Mouse (Mus musculus) liver, adult 2 months (tissue): ENCODE measurements around the gene Sema6d. TPM values are rescaled to one million over a fixed set of nuclear protein-coding genes. Genes with fewer than 3 reads are reported as not detected.

Experiments used
- DNase-seq: peaks from one replicate; pipeline ENCODE4 v3.0.0-alpha.2; 2011; ENCODE audit warnings: low read depth, low spot score; ENCODE audit errors: extremely low read depth
- H3K27ac ChIP-seq: fragments of 200-500 bp; replicated peaks from 2 replicates; pipeline ENCODE4 v1.5.1; 2012; ENCODE audit warnings: low read depth, mild to moderate bottlenecking, control low read depth, inconsistent platforms, low read length; ENCODE audit not compliant: insufficient read depth
- H3K27me3 ChIP-seq: fragments of 200-500 bp; 2 replicates; pipeline ENCODE4 v1.6.1; 2012; ENCODE audit warnings: mild to moderate bottlenecking, moderate library complexity, low read length, inconsistent platforms; ENCODE audit not compliant: control insufficient read depth, insufficient read depth
- H3K36me3 ChIP-seq: fragments of 200-500 bp; 2 replicates; pipeline ENCODE4 v1.6.1; 2012; ENCODE audit warnings: low read length, inconsistent platforms; ENCODE audit not compliant: control insufficient read depth, insufficient read depth
- H3K4me1 ChIP-seq: fragments of 200-500 bp; 2 replicates; pipeline ENCODE4 v1.6.1; 2011; ENCODE audit warnings: low read length; ENCODE audit not compliant: control insufficient read depth, insufficient read depth
- H3K4me3 ChIP-seq: fragments of 200-500 bp; 2 replicates; pipeline ENCODE4 v1.5.1; 2011; ENCODE audit warnings: low read depth, mild to moderate bottlenecking, control low read depth, low read length, moderate library complexity; ENCODE audit not compliant: insufficient read depth
- H3K79me2 ChIP-seq: fragments of 200-500 bp; 2 replicates; pipeline ENCODE4 v1.6.1; 2012; ENCODE audit warnings: inconsistent platforms, mild to moderate bottlenecking, low read length, moderate library complexity; ENCODE audit not compliant: control insufficient read depth, insufficient read depth
- H3K9ac ChIP-seq: fragments of 200-500 bp; 2 replicates; pipeline ENCODE4 v1.6.1; 2012; ENCODE audit warnings: low read depth, mild to moderate bottlenecking, control low read depth, inconsistent platforms, low read length
- CTCF ChIP-seq: fragments of 200-500 bp; IDR thresholded peaks from 2 replicates; pipeline ENCODE4 v1.5.1; 2011; ENCODE audit warnings: low read depth, low read length, control low read depth
- POLR2A ChIP-seq: fragments of 200-500 bp; IDR thresholded peaks from 2 replicates; pipeline ENCODE4 v1.6.1; 2011; ENCODE audit warnings: low read length, control low read depth; ENCODE audit not compliant: insufficient read depth; ENCODE audit errors: extremely low read depth
- WGBS: fragments of 180-500 bp; shearing (Covaris S2); methylation state at CpG from one replicate; pipeline ENCODE4 v1.1.7; 2018; 5-methylcytosine and 5-hydroxymethylcytosine counted together
- polyA plus RNA-seq: library from polyadenylated mRNA; depleted of rRNA; stranded (reverse); fragments of >200 nt; gene quantifications from 2 replicates; pipeline ENCODE4 v1.2.3, GENCODE M21; 2012
- total RNA-seq: library from RNA; depleted of rRNA; stranded (reverse); fragments of >200 nt; gene quantifications from 2 replicates; pipeline ENCODE4 v1.2.3, GENCODE M21; 2014

Sema6d gene
- total and polyA plus RNA-seq, 2 experiments, result 3.9 to 8.5 TPM

GRCm38 (mm10) chr2:124120355-124120754 is 30.6 kb downstream of the Sema6d start:
- no peak for DNase-seq
- TF ChIP-seq CTCF, result no peak
- no peak for TF ChIP-seq POLR2A
- Histone ChIP-seq H3K36me3 (no peaks in the 10 kb centered on the region), H3K4me1 (no peaks in the 10 kb centered on the region), H3K79me2 (no peaks in the 10 kb centered on the region), H3K4me3 (no peak overlapping the region), H3K27me3 (no peaks in the 10 kb centered on the region), H3K27ac (no peak overlapping the region), H3K9ac (no peak overlapping the region)
- 76% methylated on average over 1 of the region's 1 CpGs for WGBS

- Histone ChIP-seq H3K27ac (no peak overlapping the region), H3K79me2 (no peaks in the 10 kb centered on the region), H3K36me3 (no peaks in the 10 kb centered on the region), H3K9ac (no peak overlapping the region), H3K4me3 (no peak overlapping the region), H3K4me1 (no peaks in the 10 kb centered on the region), H3K27me3 (no peaks in the 10 kb centered on the region)
- no peak for TF ChIP-seq POLR2A
- TF ChIP-seq CTCF, result no peak
- DNase-seq, result no peak
- 84% methylated on average over 2 of the region's 2 CpGs for WGBS
These were observed 31.8 kb downstream of the Sema6d start for GRCm38 (mm10) chr2:124121539-124121938.

- H3K36me3 ChIP-seq, result no peaks in the 10 kb centered on the region
- no peak for TF ChIP-seq POLR2A
- no peak for TF ChIP-seq CTCF
- H3K27ac ChIP-seq, result no peak overlapping the region
- no peaks in the 10 kb centered on the region for H3K4me1 ChIP-seq
- no peaks in the 10 kb centered on the region for H3K79me2 ChIP-seq
- no peak overlapping the region for H3K9ac ChIP-seq
- no peak overlapping the region for H3K4me3 ChIP-seq
- 84% methylated on average over 7 of the region's 7 CpGs for WGBS
- no peaks in the 10 kb centered on the region for H3K27me3 ChIP-seq
- DNase-seq, result no peak
These were observed 35.7 kb downstream of the Sema6d start for GRCm38 (mm10) chr2:124125504-124125903.

GRCm38 (mm10) chr2:124126853-124127252 is 37.1 kb downstream of the Sema6d start:
- 54% methylated on average over 3 of the region's 3 CpGs for WGBS

GRCm38 (mm10) chr2:124130876-124131275 is 41.1 kb downstream of the Sema6d start:
- no peaks in the 10 kb centered on the region for H3K79me2 ChIP-seq
- no peak overlapping the region for H3K9ac ChIP-seq
- TF ChIP-seq POLR2A (no peak), CTCF (no peak)
- no peak overlapping the region for H3K27ac ChIP-seq
- no peaks in the 10 kb centered on the region for H3K27me3 ChIP-seq
- DNase-seq, result no peak
- H3K36me3 ChIP-seq, result no peaks in the 10 kb centered on the region
- H3K4me1 ChIP-seq, result no peaks in the 10 kb centered on the region
- no peak overlapping the region for H3K4me3 ChIP-seq
- WGBS, result 81% methylated on average over 2 of the region's 2 CpGs

More at GRCm38 (mm10) chr2:124126853-124127252, 37.1 kb downstream of the Sema6d start:
- Histone ChIP-seq H3K4me3 (no peak overlapping the region), H3K27ac (no peak overlapping the region), H3K36me3 (no peaks in the 10 kb centered on the region), H3K27me3 (no peaks in the 10 kb centered on the region), H3K9ac (no peak overlapping the region), H3K79me2 (no peaks in the 10 kb centered on the region), H3K4me1 (no peaks in the 10 kb centered on the region)
- TF ChIP-seq POLR2A (no peak), CTCF (no peak)
- no peak for DNase-seq

GRCm38 (mm10) chr2:124141510-124142044 is 51.8 kb downstream of the Sema6d start:
- Histone ChIP-seq H3K4me3 (no peak overlapping the region), H3K9ac (no peak overlapping the region), H3K4me1 (no peaks in the 10 kb centered on the region), H3K27ac (no peak overlapping the region), H3K79me2 (no peaks in the 10 kb centered on the region), H3K27me3 (no peaks in the 10 kb centered on the region), H3K36me3 (no peaks in the 10 kb centered on the region)
- no peak for TF ChIP-seq CTCF
- no peak for TF ChIP-seq POLR2A
- 55% methylated on average over 3 of the region's 3 CpGs for WGBS
- no peak for DNase-seq
